Mouse (Mus musculus) hindbrain, postnatal 0 days (tissue): ENCODE data around the gene Ank. TPM values are rescaled to one million over a fixed set of nuclear protein-coding genes. Genes with fewer than 3 reads are reported as not detected.

Experiments used
- ATAC-seq: fragments of 200-750 bp; cut with Nextera tagmentation; 2 replicates; pipeline ENCODE4 v1.8.0; 2017; ENCODE audit warnings: mild to moderate bottlenecking, moderate TSS enrichment, moderate library complexity
- DNase-seq: peaks from one replicate; pipeline ENCODE4 v3.0.0-alpha.2; 2015; ENCODE audit warnings: low spot score
- H3K27ac ChIP-seq: fragments of 300-500 bp; sonication (generic); 2 replicates; pipeline ENCODE4 v1.5.1; 2014; ENCODE audit warnings: mild to moderate bottlenecking
- H3K27me3 ChIP-seq: fragments of 300-500 bp; sonication (generic); 2 replicates; pipeline ENCODE4 v1.6.1; 2014; ENCODE audit warnings: low read length, mixed read lengths; ENCODE audit not compliant: insufficient read depth
- H3K36me3 ChIP-seq: fragments of 300-500 bp; sonication (generic); 2 replicates; pipeline ENCODE4 v1.6.1; 2014; ENCODE audit warnings: low read length, mixed read lengths; ENCODE audit not compliant: insufficient read depth
- H3K4me1 ChIP-seq: fragments of 300-500 bp; sonication (generic); 2 replicates; pipeline ENCODE4 v1.6.1; 2014; ENCODE audit warnings: antibody characterized with exemption, low read length, mixed read lengths; ENCODE audit not compliant: insufficient read depth
- H3K4me2 ChIP-seq: fragments of 300-500 bp; sonication (generic); 2 replicates; pipeline ENCODE4 v1.6.1; 2014; ENCODE audit warnings: low read depth, mild to moderate bottlenecking, low read length, moderate library complexity, mixed read lengths
- H3K4me3 ChIP-seq: fragments of 300-500 bp; sonication (generic); 2 replicates; pipeline ENCODE4 v1.5.1; 2014; ENCODE audit warnings: low read length
- H3K9ac ChIP-seq: fragments of 300-500 bp; sonication (generic); replicated peaks from 2 replicates; pipeline ENCODE4 v1.6.1; 2014; ENCODE audit warnings: mild to moderate bottlenecking, low read length, moderate library complexity, mixed read lengths
- H3K9me3 ChIP-seq: fragments of 300-500 bp; sonication (generic); 2 replicates; pipeline ENCODE4 v1.6.1; 2016; ENCODE audit warnings: low read length, mixed read lengths
- CTCF ChIP-seq: IDR thresholded peaks from 2 replicates; pipeline ENCODE4 v1.5.1; 2016; ENCODE audit warnings: antibody characterized with exemption, control low read depth, low read depth
- WGBS: fragments of 180-500 bp; shearing (Covaris S2); extraction: QIAGEN DNeasy Blood & Tissue Kit; methylation state at CpG from one replicate; pipeline ENCODE4 v1.1.7; 2014; 5-methylcytosine and 5-hydroxymethylcytosine counted together
- polyA plus RNA-seq: library from polyadenylated mRNA; unstranded; fragments of >200 nt; fragmentation: Nextera tagmentation; extraction: Ambion mirVana; gene quantifications from 2 replicates; pipeline ENCODE4 v1.2.1, GENCODE M21; 2015
- total RNA-seq: library from RNA; depleted of rRNA; stranded (reverse); fragments of >200 nt; gene quantifications from 2 replicates; pipeline ENCODE4 v1.2.3, GENCODE M21; 2014

Ank gene
- total and polyA plus RNA-seq, 2 experiments from 2014 or later: 18.1 to 31.1 TPM

DNA sequence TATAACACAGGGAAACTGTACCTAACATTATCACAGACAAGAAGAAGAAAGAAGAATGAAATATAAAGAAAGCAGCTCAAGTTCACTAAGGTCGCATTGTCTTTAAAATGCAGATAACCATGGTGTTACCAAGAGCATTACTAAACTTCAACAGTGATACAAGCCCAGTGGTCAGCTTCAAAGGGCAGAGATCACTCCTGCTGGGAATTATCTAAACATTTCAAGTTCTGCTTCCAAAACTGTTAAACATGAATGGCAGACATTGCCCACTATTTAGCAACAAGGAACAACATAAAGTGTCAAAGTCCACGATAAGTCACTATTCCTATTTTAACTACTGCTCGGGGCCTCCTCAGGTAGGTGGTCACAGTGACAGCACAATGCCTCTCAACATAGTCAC, 138.1 kb downstream of the Ank start:
- no peak overlapping the region for H3K4me3 ChIP-seq
- no peak overlapping the region for H3K27ac ChIP-seq
- TF ChIP-seq CTCF: no peak
- no peaks in the 10 kb centered on the region for H3K27me3 ChIP-seq
- ATAC-seq (no peak), DNase-seq (no peak)
- WGBS: 88% methylated on average over 3 of the region's 3 CpGs
- H3K4me2 ChIP-seq: no peak overlapping the region
- peaks cover 10% of the 10 kb centered on the region; the same call in 1 of the 2 replicates for H3K36me3 ChIP-seq
- H3K4me1 ChIP-seq: no peaks in the 10 kb centered on the region
- no peak overlapping the region for H3K9ac ChIP-seq
- H3K9me3 ChIP-seq: no peaks in the 10 kb centered on the region

DNA sequence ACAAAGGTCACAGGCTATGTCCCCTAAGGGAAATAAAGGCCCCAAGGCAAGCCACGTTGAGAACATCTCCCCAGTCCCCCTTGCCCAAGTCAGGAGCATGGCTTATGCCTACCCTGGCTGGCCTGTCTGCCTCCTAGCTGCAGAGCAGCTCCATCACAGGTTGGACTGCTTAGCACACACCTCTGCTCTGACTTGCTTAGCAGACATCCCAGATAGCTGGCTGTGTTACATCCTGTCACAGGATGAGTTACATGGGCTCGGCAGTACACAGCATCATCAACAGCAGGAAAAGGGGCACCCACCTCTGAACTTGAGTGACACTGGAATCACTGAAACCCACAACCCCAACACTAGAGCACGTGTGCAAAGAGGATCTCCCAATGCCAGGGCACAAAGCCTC, 138.8 kb downstream of the Ank start:
- Histone ChIP-seq H3K27me3 (no peaks in the 10 kb centered on the region), H3K27ac (no peak overlapping the region), H3K4me2 (no peak overlapping the region), H3K36me3 (peaks cover 10% of the 10 kb centered on the region; the same call in 1 of the 2 replicates), H3K9me3 (no peaks in the 10 kb centered on the region), H3K4me1 (no peaks in the 10 kb centered on the region), H3K9ac (no peak overlapping the region), H3K4me3 (no peak overlapping the region)
- DNase-seq (no peak), ATAC-seq (no peak)
- 0 out of 2 replicates have a peak, but pooled peaks have one; percentile 16 for TF ChIP-seq CTCF
- 83% methylated on average over 3 of the region's 3 CpGs for WGBS

DNA sequence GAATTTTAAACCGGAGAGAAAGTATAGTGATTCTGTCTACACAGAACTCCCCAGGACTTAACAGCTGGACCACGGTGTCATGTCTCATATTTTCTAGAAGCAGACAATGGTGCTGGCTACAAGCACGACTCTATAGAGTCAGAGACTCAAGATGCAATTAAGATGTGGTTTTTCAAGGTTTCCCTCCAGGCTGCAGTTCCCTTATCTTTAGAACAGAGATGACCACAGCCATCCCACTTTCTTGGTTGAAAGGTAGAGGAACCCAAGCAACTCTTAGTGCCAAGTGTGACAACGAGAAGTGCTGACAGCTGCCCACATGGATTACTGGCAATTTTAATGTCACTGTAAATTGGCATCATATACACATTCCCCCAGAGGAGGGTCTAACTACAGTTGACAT, 143.1 kb downstream of the Ank start:
- H3K9me3 ChIP-seq: no peaks in the 10 kb centered on the region
- no peak for ATAC-seq
- H3K4me1 ChIP-seq: no peaks in the 10 kb centered on the region
- WGBS: 72% methylated on average over 4 of the region's 4 CpGs
- no peak overlapping the region for H3K4me2 ChIP-seq
- no peaks in the 10 kb centered on the region for H3K27me3 ChIP-seq
- peaks cover 16% of the 10 kb centered on the region; the same call in 1 of the 2 replicates for H3K36me3 ChIP-seq
- DNase-seq: no peak
- no peak overlapping the region for H3K9ac ChIP-seq
- TF ChIP-seq CTCF: no peak
- no peak overlapping the region for H3K27ac ChIP-seq
- no peak overlapping the region for H3K4me3 ChIP-seq

DNA sequence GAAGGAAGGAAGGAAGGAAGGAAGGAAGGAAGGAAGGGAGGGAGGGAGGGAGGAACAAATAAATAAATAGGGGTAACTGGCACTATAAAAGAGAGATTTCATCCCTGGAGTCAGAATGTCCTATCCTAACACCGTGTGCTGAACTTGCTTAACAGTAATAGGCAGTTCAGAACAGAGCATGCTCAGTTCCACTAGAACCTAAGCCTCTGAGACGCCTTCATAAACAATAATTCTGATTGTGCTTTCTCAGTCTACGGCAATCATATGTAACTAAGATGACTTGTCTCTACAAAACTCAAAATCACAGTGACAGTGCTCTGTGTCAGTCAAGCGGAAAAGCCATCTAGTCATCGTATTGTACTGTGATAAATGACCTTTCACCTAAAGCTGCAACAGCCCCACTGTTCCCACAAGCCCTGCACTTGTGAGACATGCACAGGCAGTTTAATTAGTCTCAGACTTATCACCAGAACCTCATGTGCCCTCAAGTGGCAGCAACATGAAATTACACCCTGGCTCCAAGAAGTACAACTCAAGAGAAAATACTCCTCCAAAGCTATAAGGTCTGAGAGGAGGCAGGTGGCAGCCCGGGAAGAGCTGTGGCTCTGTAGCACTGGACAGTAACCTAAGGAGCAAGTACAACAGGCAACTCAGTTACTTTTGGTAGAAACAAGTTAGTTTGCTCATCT, 146.2 kb downstream of the Ank start:
- Histone ChIP-seq H3K4me1 (no peaks in the 10 kb centered on the region), H3K9me3 (no peaks in the 10 kb centered on the region), H3K9ac (no peak overlapping the region), H3K4me3 (no peak overlapping the region), H3K27ac (no peak overlapping the region), H3K27me3 (no peaks in the 10 kb centered on the region), H3K4me2 (no peak overlapping the region), H3K36me3 (peaks cover 13% of the 10 kb centered on the region; the same call in 1 of the 2 replicates)
- TF ChIP-seq CTCF: peak; percentile 93
- WGBS: 20% methylated on average over 6 of the region's 6 CpGs
- peak; percentile 93 for ATAC-seq
- DNase-seq: peak; percentile 91

DNA sequence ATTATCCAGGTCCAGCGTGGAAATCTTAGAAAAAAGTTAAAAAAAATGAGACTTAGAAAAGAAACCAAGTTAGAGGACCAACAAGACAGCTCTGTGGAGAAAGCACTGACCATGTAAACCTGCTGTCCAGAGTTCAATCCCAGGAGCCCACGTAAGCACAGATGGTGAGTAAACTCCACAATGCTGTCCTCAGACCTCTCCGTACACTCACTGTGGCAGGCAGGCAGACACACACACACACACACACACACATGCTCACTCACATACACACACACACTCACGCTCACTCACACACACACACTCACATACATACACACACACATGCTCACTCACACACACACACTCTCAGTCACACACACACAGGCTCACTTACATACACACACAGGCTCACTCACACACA, 146.8 kb downstream of the Ank start:
- ATAC-seq (peak; percentile 25), DNase-seq (no peak)
- no peak for TF ChIP-seq CTCF
- Histone ChIP-seq H3K36me3 (peaks cover 11% of the 10 kb centered on the region; the same call in 1 of the 2 replicates), H3K9ac (no peak overlapping the region), H3K4me2 (no peak overlapping the region), H3K4me1 (no peaks in the 10 kb centered on the region), H3K4me3 (no peak overlapping the region), H3K27me3 (no peaks in the 10 kb centered on the region), H3K9me3 (no peaks in the 10 kb centered on the region), H3K27ac (no peak overlapping the region)
- WGBS: 92% methylated on average over 4 of the region's 4 CpGs

DNA sequence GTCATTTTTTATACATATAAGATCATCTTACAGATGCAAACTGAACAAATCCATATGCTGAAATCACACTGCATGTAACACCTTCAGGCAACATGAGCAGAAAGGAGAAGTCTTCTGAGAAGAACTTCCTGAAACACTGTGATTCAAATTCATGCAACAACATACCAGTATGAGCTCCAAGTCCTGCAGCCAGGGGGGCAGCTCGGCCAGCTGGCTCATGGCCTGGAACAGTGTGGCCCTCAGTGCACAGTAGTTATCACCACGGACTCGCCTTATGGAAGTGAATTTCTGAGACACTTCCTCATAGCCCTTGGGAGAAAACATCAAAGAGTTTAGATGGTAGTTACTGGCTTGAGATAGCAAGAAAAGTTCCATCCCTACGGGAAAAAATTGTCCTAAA, 149.7 kb downstream of the Ank start:
- H3K4me3 ChIP-seq: no peak overlapping the region
- peak; percentile 20; the same call in 1 of the 2 replicates for TF ChIP-seq CTCF
- no peaks in the 10 kb centered on the region for H3K27me3 ChIP-seq
- H3K36me3 ChIP-seq: peaks cover 14% of the 10 kb centered on the region; the same call in 1 of the 2 replicates
- no peak overlapping the region for H3K9ac ChIP-seq
- ATAC-seq (no peak), DNase-seq (peak; percentile 31)
- H3K27ac ChIP-seq: no peak overlapping the region
- H3K9me3 ChIP-seq: no peaks in the 10 kb centered on the region
- WGBS: 56% methylated on average over 4 of the region's 4 CpGs
- H3K4me1 ChIP-seq: no peaks in the 10 kb centered on the region
- H3K4me2 ChIP-seq: no peak overlapping the region

DNA sequence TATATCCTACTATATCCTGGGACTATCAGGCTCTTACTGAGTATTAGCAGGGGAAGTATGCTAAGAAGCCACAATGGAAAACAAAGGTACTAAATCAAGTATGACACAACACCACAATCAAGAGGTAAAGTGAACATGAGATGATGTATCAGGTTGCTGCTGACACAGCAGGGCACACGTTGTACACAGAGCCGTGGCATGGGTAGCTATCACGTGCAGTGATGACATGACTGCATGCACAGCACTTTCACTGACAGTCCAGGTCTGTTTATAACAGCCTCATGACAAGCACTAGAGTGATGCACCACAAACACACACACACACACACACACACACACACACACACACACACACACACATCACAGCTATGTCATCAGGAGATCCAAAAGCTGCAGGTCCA, 150.8 kb downstream of the Ank start:
- Histone ChIP-seq H3K4me2 (no peak overlapping the region), H3K9me3 (no peaks in the 10 kb centered on the region), H3K27ac (no peak overlapping the region), H3K4me1 (no peaks in the 10 kb centered on the region), H3K4me3 (no peak overlapping the region), H3K27me3 (no peaks in the 10 kb centered on the region), H3K36me3 (peaks cover 14% of the 10 kb centered on the region; the same call in 1 of the 2 replicates), H3K9ac (no peak overlapping the region)
- DNase-seq (no peak), ATAC-seq (no peak)
- no peak for TF ChIP-seq CTCF
- WGBS: 84% methylated on average over 3 of the region's 3 CpGs
